Mouse (Mus musculus) heart, postnatal 0 days (tissue): ENCODE results near the gene Atg101. TPM values are rescaled to one million over a fixed set of nuclear protein-coding genes. Genes with fewer than 3 reads are reported as not detected.

Experiments
- ATAC-seq: fragments of 200-750 bp; cut with Nextera tagmentation; 2 replicates; pipeline ENCODE4 v1.8.0; 2017; ENCODE audit warnings: low read depth, moderate number of reproducible peaks, moderate library complexity; ENCODE audit not compliant: insufficient read depth
- DNase-seq: peaks from one replicate; pipeline ENCODE4 v3.0.0-alpha.2; 2016; ENCODE audit warnings: low spot score
- H3K27ac ChIP-seq: fragments of 300-500 bp; sonication (generic); 2 replicates; pipeline ENCODE4 v1.5.1; 2014; ENCODE audit warnings: low read depth, mild to moderate bottlenecking
- H3K27me3 ChIP-seq: fragments of 300-500 bp; sonication (generic); 2 replicates; pipeline ENCODE4 v1.6.1; 2014; ENCODE audit warnings: low read length, mixed read lengths; ENCODE audit not compliant: control insufficient read depth, insufficient read depth
- H3K36me3 ChIP-seq: fragments of 300-500 bp; sonication (generic); replicated peaks from 2 replicates; pipeline ENCODE4 v1.6.1; 2014; ENCODE audit warnings: low read length, mixed read lengths; ENCODE audit not compliant: control insufficient read depth, insufficient read depth
- H3K4me1 ChIP-seq: fragments of 300-500 bp; sonication (generic); 2 replicates; pipeline ENCODE4 v1.6.1; 2014; ENCODE audit warnings: antibody characterized with exemption; ENCODE audit not compliant: control insufficient read depth, insufficient read depth
- H3K4me2 ChIP-seq: fragments of 300-500 bp; sonication (generic); 2 replicates; pipeline ENCODE4 v1.6.1; 2014; ENCODE audit warnings: low read depth, mild to moderate bottlenecking, low read length, moderate library complexity
- H3K4me3 ChIP-seq: fragments of 300-500 bp; sonication (generic); 2 replicates; pipeline ENCODE4 v1.5.1; 2014; ENCODE audit warnings: low read depth, low read length
- H3K9ac ChIP-seq: fragments of 300-500 bp; sonication (generic); replicated peaks from 2 replicates; pipeline ENCODE4 v1.6.1; 2014; ENCODE audit warnings: low read depth, low read length, mixed read lengths
- H3K9me3 ChIP-seq: fragments of 300-500 bp; sonication (generic); replicated peaks from 2 replicates; pipeline ENCODE4 v1.6.1; 2016; ENCODE audit warnings: low read length; ENCODE audit not compliant: control insufficient read depth
- CTCF ChIP-seq: IDR thresholded peaks from 2 replicates; pipeline ENCODE4 v1.5.1; 2016; ENCODE audit warnings: antibody characterized with exemption, control low read depth, low read depth
- EP300 ChIP-seq: IDR thresholded peaks from 2 replicates; pipeline ENCODE4 v1.6.1; 2016; ENCODE audit warnings: antibody characterized with exemption, low read depth
- WGBS: fragments of 180-500 bp; shearing (Covaris S2); extraction: QIAGEN DNeasy Blood & Tissue Kit; methylation state at CpG from one replicate; pipeline ENCODE4 v1.1.7; 2014; 5-methylcytosine and 5-hydroxymethylcytosine counted together
- polyA plus RNA-seq: library from polyadenylated mRNA; unstranded; fragments of >200 nt; fragmentation: Nextera tagmentation; extraction: Ambion mirVana; gene quantifications from 2 replicates; pipeline ENCODE4 v1.2.1, GENCODE M21; 2015
- total RNA-seq: library from RNA; depleted of rRNA; stranded (reverse); fragments of >200 nt; gene quantifications from 2 replicates; pipeline ENCODE4 v1.2.3, GENCODE M21; 2014; ENCODE audit warnings: low replicate concordance

The Atg101 gene
- total and polyA plus RNA-seq, 2 experiments from 2014 or later, result 48.6 to 61.6 TPM

- Histone ChIP-seq H3K27ac (no peak overlapping the region), H3K36me3 (peaks cover 51% of the 10 kb centered on the region), H3K4me1 (peaks cover 16% of the 10 kb centered on the region), H3K4me2 (no peak overlapping the region), H3K27me3 (no peaks in the 10 kb centered on the region), H3K4me3 (no peak overlapping the region), H3K9me3 (no peaks in the 10 kb centered on the region), H3K9ac (no peak overlapping the region)
- WGBS, result 76% methylated on average over 3 of the region's 3 CpGs
- ATAC-seq (no peak), DNase-seq (no peak)
- no peak for TF ChIP-seq EP300
- no peak for TF ChIP-seq CTCF
Measured at GRCm38 (mm10) chr15:101271107-101271506, 13.0 kb upstream of the Atg101 start.

GRCm38 (mm10) chr15:101271513-101271912 lies 12.6 kb upstream of the Atg101 start:
- H3K9ac ChIP-seq, result no peak overlapping the region
- H3K4me3 ChIP-seq, result no peak overlapping the region
- H3K9me3 ChIP-seq, result no peaks in the 10 kb centered on the region
- H3K27me3 ChIP-seq, result no peaks in the 10 kb centered on the region
- peaks cover 51% of the 10 kb centered on the region for H3K36me3 ChIP-seq
- no peak overlapping the region for H3K27ac ChIP-seq
- H3K4me1 ChIP-seq, result 0 out of 2 replicates have a peak, but pooled peaks cover 13% of the 10 kb centered on the region
- TF ChIP-seq CTCF, result no peak
- TF ChIP-seq EP300, result no peak
- DNase-seq (no peak), ATAC-seq (no peak)
- WGBS, result 91% methylated on average over 15 of the region's 15 CpGs
- H3K4me2 ChIP-seq, result no peak overlapping the region

- 50% methylated on average over 6 of the region's 6 CpGs for WGBS
- H3K9me3 ChIP-seq, result no peaks in the 10 kb centered on the region
- H3K9ac ChIP-seq, result no peak overlapping the region
- H3K27ac ChIP-seq, result no peak overlapping the region
- ATAC-seq, result no peak
- peaks cover under 1% of the 10 kb centered on the region; the same call in 1 of the 2 replicates for H3K4me1 ChIP-seq
- no peak overlapping the region for H3K4me3 ChIP-seq
- H3K4me2 ChIP-seq, result no peak overlapping the region
- no peaks in the 10 kb centered on the region for H3K27me3 ChIP-seq
- H3K36me3 ChIP-seq, result peaks cover 51% of the 10 kb centered on the region
- DNase-seq, result no peak
- TF ChIP-seq EP300, result no peak
- no peak for TF ChIP-seq CTCF
Measured at GRCm38 (mm10) chr15:101274380-101274779, 9.7 kb upstream of the Atg101 start.

- Histone ChIP-seq H3K4me3 (no peak overlapping the region), H3K36me3 (peaks cover 26% of the 10 kb centered on the region), H3K27ac (no peak overlapping the region), H3K9ac (no peak overlapping the region), H3K27me3 (no peaks in the 10 kb centered on the region), H3K4me2 (no peak overlapping the region), H3K9me3 (no peaks in the 10 kb centered on the region), H3K4me1 (peaks cover 5% of the 10 kb centered on the region; the same call in 1 of the 2 replicates)
- ATAC-seq (no peak), DNase-seq (no peak)
- 75% methylated on average over 11 of the region's 11 CpGs for WGBS
- TF ChIP-seq EP300, result no peak
- TF ChIP-seq CTCF, result no peak
Measured at GRCm38 (mm10) chr15:101277351-101277899, 6.6 kb upstream of the Atg101 start.

GRCm38 (mm10) chr15:101278589-101278988 lies 5.5 kb upstream of the Atg101 start:
- no peak for ATAC-seq
- peaks cover 14% of the 10 kb centered on the region for H3K36me3 ChIP-seq
- no peak overlapping the region for H3K27ac ChIP-seq
- no peak for TF ChIP-seq EP300
- H3K4me3 ChIP-seq, result no peak overlapping the region
- no peak overlapping the region for H3K4me2 ChIP-seq
- 47% methylated on average over 5 of the region's 5 CpGs for whole genome bisulfite sequencing
- H3K9me3 ChIP-seq, result no peaks in the 10 kb centered on the region
- DNase-seq, result no peak
- H3K27me3 ChIP-seq, result no peaks in the 10 kb centered on the region
- no peak overlapping the region for H3K9ac ChIP-seq
- H3K4me1 ChIP-seq, result peaks cover 5% of the 10 kb centered on the region; the same call in 1 of the 2 replicates

GRCm38 (mm10) chr15:101279430-101279999 lies 4.6 kb upstream of the Atg101 start:
- DNase-seq, result no peak
- no peaks in the 10 kb centered on the region for H3K9me3 ChIP-seq
- TF ChIP-seq CTCF (no peak), EP300 (no peak)
- peaks cover 5% of the 10 kb centered on the region; the same call in 1 of the 2 replicates for H3K36me3 ChIP-seq
- no peak for ATAC-seq
- H3K4me3 ChIP-seq, result no peak overlapping the region
- H3K27ac ChIP-seq, result 0 out of 2 replicates have a peak overlapping the region, but pooled peaks have one; percentile 22
- no peak overlapping the region for H3K9ac ChIP-seq
- H3K4me1 ChIP-seq, result peaks cover 5% of the 10 kb centered on the region; the same call in 1 of the 2 replicates
- H3K4me2 ChIP-seq, result no peak overlapping the region
- no peaks in the 10 kb centered on the region for H3K27me3 ChIP-seq
- WGBS, result 45% methylated on average over 12 of the region's 12 CpGs
